Mouse (Mus musculus) heart, adult 9 months (tissue): ENCODE results near the gene Grik1.
A peak's percentile ranks its signal among the peaks of the same experiment; 100 is the strongest.

Source experiments
- DNase-seq, 2 experiments: peaks; one replicate each; pipeline ENCODE4 v3.0.0; 2022; ENCODE audit warnings: low spot score in 2 of 2

Gene Grik1

DNA sequence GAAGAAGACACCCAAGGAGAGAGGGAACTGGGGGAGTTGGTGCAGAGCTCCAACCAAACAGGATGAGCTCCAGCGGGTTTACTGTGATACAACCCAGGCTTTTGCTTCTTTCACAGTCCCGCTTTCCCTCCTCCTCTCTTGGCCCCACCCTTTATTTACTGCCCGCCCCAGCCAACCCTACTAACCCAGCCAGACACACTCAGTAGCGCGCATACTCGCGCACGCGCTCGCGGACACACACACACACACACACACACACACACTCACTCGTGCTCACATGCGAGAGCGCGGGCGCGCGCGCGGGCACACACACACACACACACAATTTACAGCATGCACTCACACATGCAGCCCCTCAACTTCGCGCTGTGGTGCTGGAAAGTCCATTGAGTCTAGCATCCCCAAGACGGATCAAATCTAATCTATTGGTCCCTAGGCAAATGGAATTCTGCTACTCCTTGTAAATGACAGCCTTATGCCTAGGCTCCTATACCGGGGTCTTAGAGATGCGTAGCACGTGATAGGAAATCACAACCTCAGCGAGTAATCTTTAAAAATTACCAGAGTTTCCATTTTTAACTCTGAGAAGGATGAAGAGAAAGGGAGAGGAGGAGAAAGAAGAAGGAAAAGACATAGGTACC is at the start of gene Grik1:
TSS of gene Grik1 (minus strand) at position 134 of the 641 bp plus-strand sequence.
- no peak for DNase-seq

DNA sequence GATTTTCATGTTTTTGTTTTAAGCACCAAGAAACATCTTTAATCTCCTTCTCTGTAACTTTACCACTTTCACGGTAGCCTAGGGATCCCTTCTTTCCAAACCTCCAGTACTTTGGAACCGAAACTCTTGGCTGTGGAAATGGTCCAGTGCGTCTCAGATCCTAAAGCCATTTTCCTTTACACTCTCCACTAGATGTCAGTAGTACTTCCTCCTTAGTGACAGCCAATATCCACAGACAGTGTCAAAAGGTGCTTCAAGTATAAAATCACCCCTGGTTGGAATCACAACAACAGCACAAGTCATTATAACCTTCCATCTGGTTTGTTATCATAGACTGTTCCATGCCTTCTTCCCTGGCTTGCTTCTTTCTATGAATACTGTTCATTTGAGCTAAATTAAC is 4.1 kb upstream of the Grik1 start:
- no peak for DNase-seq

- no peak for DNase-seq
Measured at GRCm38 (mm10) chr16:88289421-88290081, 514 bp downstream of the Grik1 start.

DNA sequence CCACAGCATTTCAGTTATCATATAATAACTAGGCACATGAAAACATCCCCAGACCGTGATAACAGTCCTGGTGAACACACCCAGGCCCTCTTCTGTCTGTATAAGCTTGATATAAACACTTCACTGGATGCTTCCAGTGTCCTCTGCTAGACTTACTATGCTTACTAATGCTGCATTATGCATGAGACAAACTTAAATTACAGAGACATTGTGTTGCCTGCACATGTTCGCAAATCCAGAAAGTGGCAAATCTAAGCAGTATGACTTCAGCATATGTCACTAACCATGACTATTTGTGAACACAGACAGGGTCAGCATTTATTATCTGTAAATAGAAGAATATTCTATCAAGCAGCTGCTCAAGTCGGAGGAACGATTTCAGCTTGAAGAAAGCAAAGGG is 31.7 kb downstream of the Grik1 start:
- no peak for DNase-seq

- DNase-seq = no peak
Measured at GRCm38 (mm10) chr16:88257072-88257471, 33.0 kb downstream of the Grik1 start.

GRCm38 (mm10) chr16:88256101-88256500 is 34.0 kb downstream of the Grik1 start:
- DNase-seq = no peak

DNA sequence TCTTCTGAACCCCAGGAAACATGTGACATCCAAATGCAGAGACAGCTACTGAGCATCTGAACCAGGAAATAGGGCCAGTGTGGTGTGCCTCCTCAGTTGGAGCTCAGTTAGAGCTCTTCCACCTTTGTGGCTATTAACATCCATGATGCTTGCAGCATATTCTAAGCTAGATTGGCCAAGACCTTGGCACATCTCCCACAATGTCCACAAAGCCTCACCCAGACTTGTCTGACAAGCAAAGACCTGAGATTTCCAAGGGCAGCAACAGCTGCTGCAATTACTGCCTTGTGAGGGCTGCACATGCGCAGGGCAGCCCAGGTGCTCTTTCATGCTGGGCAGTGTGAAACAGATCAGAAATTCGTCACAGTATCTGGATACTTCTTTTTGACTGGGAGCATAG is 37.4 kb downstream of the Grik1 start:
- DNase-seq = no peak

GRCm38 (mm10) chr16:88251049-88251448 is 39.0 kb downstream of the Grik1 start:
- DNase-seq = no peak

GRCm38 (mm10) chr16:88249825-88250224 is 40.2 kb downstream of the Grik1 start:
- DNase-seq = no peak

DNA sequence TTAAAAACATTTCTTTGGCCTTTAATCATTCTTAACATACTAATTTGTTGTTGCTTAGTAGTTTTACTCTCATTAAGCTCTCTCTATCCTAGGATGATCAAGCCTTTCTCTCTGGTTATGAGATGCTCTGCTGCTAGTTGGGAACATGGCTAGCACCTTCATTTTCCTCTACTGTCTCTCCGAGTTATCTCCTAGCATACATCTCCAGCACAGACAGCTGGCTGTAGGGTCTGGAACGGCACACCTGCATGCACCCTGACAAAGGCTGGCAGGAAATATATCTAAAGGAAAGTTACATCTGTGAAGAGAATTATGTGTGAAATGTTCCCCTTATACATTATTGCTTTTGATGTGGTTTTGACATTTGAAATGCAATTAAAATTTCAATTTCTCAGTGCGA is 42.5 kb downstream of the Grik1 start:
- no peak for DNase-seq

DNA sequence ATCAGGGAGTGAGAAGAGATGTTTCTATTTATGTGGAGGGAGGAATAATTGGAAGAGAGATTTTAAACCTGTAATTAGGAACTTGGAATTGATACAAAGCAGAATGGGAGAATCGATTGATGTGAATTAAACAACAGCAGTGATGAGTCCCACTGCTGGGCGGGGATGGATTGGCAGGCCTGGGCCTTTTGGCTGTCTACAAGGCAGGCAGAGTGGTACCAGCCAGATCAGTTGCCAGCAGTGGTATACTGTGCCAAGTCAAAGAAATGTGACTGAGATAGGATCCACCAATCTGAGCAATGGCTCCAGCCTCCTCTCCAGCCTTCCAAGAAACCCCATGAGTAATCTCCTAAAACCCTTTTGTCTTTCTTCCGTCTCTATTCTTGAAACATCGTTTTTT is 45.4 kb downstream of the Grik1 start:
- no peak for DNase-seq

GRCm38 (mm10) chr16:88225616-88226015 is 64.4 kb downstream of the Grik1 start:
- no peak for DNase-seq

- no peak for DNase-seq
Measured at GRCm38 (mm10) chr16:88221932-88222331, 68.1 kb downstream of the Grik1 start.

GRCm38 (mm10) chr16:88212531-88212930 is 77.5 kb downstream of the Grik1 start:
- DNase-seq = no peak

DNA sequence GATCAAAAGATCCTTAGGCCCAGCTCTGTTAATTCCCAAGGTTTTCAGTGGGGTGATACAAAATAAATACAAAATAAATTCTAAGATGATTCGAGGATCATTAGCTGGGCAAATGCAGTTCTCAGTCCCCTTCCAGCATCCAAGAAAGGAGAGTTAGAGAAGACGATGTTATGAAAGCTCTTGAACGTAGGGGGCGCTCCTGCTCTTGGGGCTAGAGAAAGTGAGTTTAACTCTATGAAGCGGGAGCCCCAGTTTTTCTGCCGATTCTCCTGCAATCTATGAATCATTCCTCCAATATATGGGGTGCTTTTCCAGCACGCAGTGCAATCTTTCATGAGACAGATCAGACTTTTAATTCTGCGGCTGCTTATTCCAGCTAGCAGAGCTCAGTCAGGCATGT is 78.2 kb downstream of the Grik1 start:
- no peak for DNase-seq

DNA sequence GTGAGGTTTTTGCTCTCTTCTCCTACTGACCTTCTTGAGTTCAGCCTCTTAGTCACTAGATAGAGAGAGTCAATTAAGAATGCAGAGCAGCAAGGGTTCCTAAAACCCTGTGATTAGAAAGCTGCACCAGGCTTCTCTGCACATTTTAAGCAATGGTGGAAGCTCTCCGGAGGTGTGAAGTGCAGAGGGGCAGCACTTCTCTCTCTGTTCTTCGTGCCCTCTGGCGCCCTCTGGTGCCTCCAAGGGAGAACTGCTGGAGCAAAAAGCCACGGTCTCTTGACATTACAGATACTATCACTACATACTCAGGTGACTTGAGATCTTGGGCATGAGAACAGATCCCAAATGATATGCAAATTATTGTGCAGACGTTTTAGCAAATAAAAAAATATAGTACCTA is 85.7 kb downstream of the Grik1 start:
- DNase-seq = peak in 1 of 2 experiments; percentile 4

- no peak for DNase-seq
Measured at GRCm38 (mm10) chr16:88203985-88204384, 86.1 kb downstream of the Grik1 start.

DNA sequence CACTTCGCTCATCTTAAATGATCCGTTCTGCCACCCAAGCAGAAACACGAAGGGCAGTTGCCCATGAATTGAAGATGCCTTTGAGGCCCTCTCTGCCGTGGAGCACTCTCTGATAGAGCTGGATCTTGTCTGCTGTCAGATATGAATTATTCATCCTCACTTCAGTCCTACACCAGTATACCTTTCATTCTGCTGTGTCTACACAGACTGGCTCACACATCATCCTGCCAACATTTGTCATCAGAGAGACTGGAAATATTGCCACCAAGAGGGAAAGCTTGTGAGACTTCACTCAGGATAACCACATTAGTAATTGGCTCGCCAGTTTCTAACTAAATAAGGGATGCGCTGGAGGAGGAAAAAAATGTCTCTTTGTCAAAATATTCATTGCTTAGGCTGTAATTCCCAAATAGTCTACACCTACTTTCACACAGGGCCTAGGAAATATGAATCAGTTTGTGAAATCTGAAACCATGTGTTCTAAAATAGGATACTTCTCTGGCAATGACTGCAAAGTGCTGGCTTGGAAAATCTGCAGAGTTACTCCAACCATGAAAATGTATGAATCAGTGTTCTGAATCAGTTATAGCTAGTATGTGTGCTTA is 102.5 kb downstream of the Grik1 start:
- no peak for DNase-seq

- no peak for DNase-seq
Measured at GRCm38 (mm10) chr16:88178813-88179212, 111.3 kb downstream of the Grik1 start.

DNA sequence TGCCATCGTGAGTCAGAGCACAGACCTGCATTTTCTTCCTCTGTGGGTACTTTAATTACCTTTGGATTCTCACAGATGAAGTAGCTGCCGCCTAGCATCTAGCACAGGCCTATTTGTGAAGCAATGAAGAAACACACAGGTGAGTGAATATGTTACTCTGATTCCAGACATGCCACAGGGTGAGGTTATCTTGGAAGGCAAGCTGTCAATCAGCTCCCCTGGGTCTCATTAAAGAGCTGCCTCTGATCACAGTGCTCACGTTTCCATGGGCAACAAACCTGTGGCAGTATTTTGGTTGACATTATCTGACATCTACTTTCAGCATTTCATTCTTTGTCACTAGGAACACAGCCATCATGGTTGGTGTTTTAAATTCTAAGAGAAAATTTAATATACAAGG is 112.7 kb downstream of the Grik1 start:
- no peak for DNase-seq

- no peak for DNase-seq
Measured at GRCm38 (mm10) chr16:88174083-88174721, 115.9 kb downstream of the Grik1 start.

- DNase-seq = no peak
Measured at GRCm38 (mm10) chr16:88166547-88166946, 123.5 kb downstream of the Grik1 start.

DNA sequence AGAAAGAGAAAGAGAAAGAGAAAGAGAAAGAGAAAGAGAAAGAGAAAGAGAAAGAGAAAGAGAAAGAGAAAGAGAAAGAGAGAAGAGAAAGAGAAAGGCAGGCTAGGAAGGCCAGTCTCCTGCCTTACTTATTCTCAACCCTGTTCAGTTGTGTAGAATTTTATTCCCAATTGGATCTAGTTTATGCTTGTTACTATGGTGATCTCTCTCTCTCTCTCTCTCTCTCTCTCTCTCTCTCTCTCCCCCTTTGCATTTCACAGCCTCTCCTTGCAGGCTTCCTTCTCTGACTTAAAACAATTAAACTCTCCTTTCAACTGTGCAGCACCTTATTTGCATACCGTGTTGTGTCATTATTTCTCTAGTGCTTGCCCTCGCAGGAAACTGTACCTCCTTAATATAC is 147.5 kb downstream of the Grik1 start:
- DNase-seq = no peak
